Mouse (Mus musculus) heart, adult 2 months (tissue): Measurements from ENCODE around the gene BC048403. TPM values are rescaled to one million over a fixed set of nuclear protein-coding genes. Genes with fewer than 3 reads are reported as not detected.

ENCODE experiments used
- DNase-seq, 2 experiments: peaks; one replicate each; pipeline ENCODE4 v3.0.0; 2021
- H3K27ac ChIP-seq: fragments of 200-600 bp; 2 replicates; pipeline ENCODE4 v1.8.1; 2022
- H3K27me3 ChIP-seq: fragments of 200-500 bp; 2 replicates; pipeline ENCODE4 v1.6.1; 2012; ENCODE audit warnings: mild to moderate bottlenecking, low read length, inconsistent platforms, mixed read lengths; ENCODE audit not compliant: control insufficient read depth, insufficient read depth
- H3K36me3 ChIP-seq: fragments of 200-500 bp; 2 replicates; pipeline ENCODE4 v1.6.1; 2012; ENCODE audit warnings: low read length, inconsistent platforms; ENCODE audit not compliant: control insufficient read depth, insufficient read depth
- H3K4me1 ChIP-seq: fragments of 200-500 bp; 2 replicates; pipeline ENCODE4 v1.6.1; 2011; ENCODE audit warnings: low read length; ENCODE audit not compliant: control insufficient read depth, insufficient read depth
- H3K4me3 ChIP-seq: fragments of 200-600 bp; 2 replicates; pipeline ENCODE4 v1.8.1; 2022
- H3K79me2 ChIP-seq: fragments of 200-500 bp; replicated peaks from 2 replicates; pipeline ENCODE4 v1.6.1; 2012; ENCODE audit warnings: mild to moderate bottlenecking, inconsistent platforms, low read length, moderate library complexity, mixed read lengths; ENCODE audit not compliant: control insufficient read depth, insufficient read depth
- H3K9ac ChIP-seq: fragments of 200-500 bp; 2 replicates; pipeline ENCODE4 v1.6.1; 2012; ENCODE audit warnings: low read depth, mild to moderate bottlenecking, control low read depth, inconsistent platforms, low read length, mixed read lengths
- CTCF ChIP-seq: fragments of 200-600 bp; IDR thresholded peaks from 2 replicates; pipeline ENCODE4 v1.8.1; 2022; ENCODE audit warnings: antibody characterized with exemption, mild to moderate bottlenecking, moderate library complexity
- EP300 ChIP-seq: fragments of 200-500 bp; IDR thresholded peaks from 2 replicates; pipeline ENCODE4 v1.6.1; 2011; ENCODE audit warnings: low read depth, low read length, control low read depth; ENCODE audit not compliant: insufficient read depth
- POLR2A ChIP-seq: fragments of 200-500 bp; IDR thresholded peaks from 2 replicates; pipeline ENCODE4 v1.6.1; 2011; ENCODE audit warnings: mild to moderate bottlenecking, low read depth, low read length, control low read depth; ENCODE audit not compliant: insufficient read depth
- WGBS: fragments of 180-500 bp; shearing (Covaris S2); methylation state at CpG from one replicate; pipeline ENCODE4 v1.1.7; 2018; 5-methylcytosine and 5-hydroxymethylcytosine counted together
- intact Hi-C: fragments of 180-260 bp; cut with DNase I; formaldehyde crosslinking; loops from one replicate; pipeline ENCODE4 v1.15.1; 2025
- long read RNA-seq: library from polyadenylated mRNA; stranded (forward); transcript quantifications from one replicate; pipeline ENCODE4 v2.0.0, GENCODE M21; 2021
- polyA plus RNA-seq: library from polyadenylated mRNA; depleted of rRNA; stranded (reverse); fragments of >200 nt; gene quantifications from 2 replicates; pipeline ENCODE4 v1.2.3, GENCODE M21; 2012; rRNA removed
- total RNA-seq, 2 experiments: library from RNA; stranded (reverse); gene quantifications; 2 replicates each; pipeline ENCODE4 v1.2.3; 2021

BC048403 gene
- total RNA-seq = 1 to 10 TPM; 2.0 to 2.2 TPM
- 1.9 and 2.8 TPM in 2 replicates for polyA plus RNA-seq
- long read RNA-seq, partial matches to known transcripts = 0 of 3 reads
- long read RNA-seq, other reads (novel, unspliced or antisense) = 0 of 3 reads

GRCm38 (mm10) chr10:121739548-121740505, at the start of gene BC048403:
BC048403 (plus strand) TSS chr10:121739937.
- Histone ChIP-seq H3K27ac (peak within 1 kb of the TSS; percentile 72), H3K4me3 (peak within 1 kb of the TSS; percentile 58), H3K9ac (peak within 1 kb of the TSS; percentile 63), H3K36me3 (no peaks in the 10 kb centered on the region), H3K4me1 (peaks cover 2% of the 10 kb centered on the region; the same call in 1 of the 2 replicates), H3K27me3 (no peaks in the 10 kb centered on the region), H3K79me2 (no peaks in the 10 kb centered on the region)
- DNase-seq = peak; percentile 92 to 93
- intact Hi-C loops = no loop called here
- under 1% methylated on average over 68 of the region's 68 CpGs for WGBS
- TF ChIP-seq POLR2A (peak; percentile 67), CTCF (peak; percentile 41), EP300 (peak; percentile 23; the same call in 1 of the 2 replicates)

- Histone ChIP-seq H3K36me3 (no peaks in the 10 kb centered on the region), H3K79me2 (no peaks in the 10 kb centered on the region), H3K4me3 (peak overlapping the region; percentile 26; the same call in 1 of the 2 replicates), H3K4me1 (no peaks in the 10 kb centered on the region), H3K27me3 (no peaks in the 10 kb centered on the region), H3K9ac (peak overlapping the region; percentile 54; the same call in 1 of the 2 replicates), H3K27ac (no peak overlapping the region)
- DNase-seq = peak in 1 of 2 experiments; percentile 29
- intact Hi-C loops = no loop called here
- WGBS = 25% methylated on average over 18 of the region's 18 CpGs
- TF ChIP-seq POLR2A (no peak), CTCF (no peak), EP300 (no peak)
Observed at GRCm38 (mm10) chr10:121692944-121693579, 46.7 kb upstream of the BC048403 start.

- H3K4me1 ChIP-seq = no peaks in the 10 kb centered on the region
- no peak for TF ChIP-seq CTCF
- TF ChIP-seq POLR2A = no peak
- no peak for TF ChIP-seq EP300
- WGBS = 88% methylated on average over 11 of the region's 11 CpGs
- intact Hi-C loops = no loop called here
- no peak overlapping the region for H3K4me3 ChIP-seq
- no peak overlapping the region for H3K27ac ChIP-seq
- H3K79me2 ChIP-seq = no peaks in the 10 kb centered on the region
- H3K36me3 ChIP-seq = no peaks in the 10 kb centered on the region
- no peak for DNase-seq
- H3K27me3 ChIP-seq = no peaks in the 10 kb centered on the region
- H3K9ac ChIP-seq = no peak overlapping the region
Observed at GRCm38 (mm10) chr10:121694567-121694966, 45.2 kb upstream of the BC048403 start.

- Histone ChIP-seq H3K79me2 (no peaks in the 10 kb centered on the region), H3K36me3 (no peaks in the 10 kb centered on the region), H3K4me1 (peaks cover 5% of the 10 kb centered on the region), H3K27me3 (no peaks in the 10 kb centered on the region), H3K9ac (no peak overlapping the region), H3K4me3 (no peak overlapping the region), H3K27ac (no peak overlapping the region)
- intact Hi-C loops = loop anchor here (1.0 to 5.0 kb wide), 2 partner anchors 136 to 351 kb away; no protein-coding TSS in a partner anchor
- WGBS = 51% methylated on average over 11 of the region's 11 CpGs
- peak; percentile 85 for TF ChIP-seq CTCF
- no peak for TF ChIP-seq POLR2A
- DNase-seq = peak; percentile 25 to 39
Observed at GRCm38 (mm10) chr10:121701296-121702248, 38.2 kb upstream of the BC048403 start.

GRCm38 (mm10) chr10:121703619-121704018, 36.1 kb upstream of the BC048403 start:
- H3K4me1 ChIP-seq = peaks cover 5% of the 10 kb centered on the region
- no peaks in the 10 kb centered on the region for H3K79me2 ChIP-seq
- no peaks in the 10 kb centered on the region for H3K36me3 ChIP-seq
- no peak overlapping the region for H3K9ac ChIP-seq
- intact Hi-C loops = loop anchor here (5.0 kb wide), 1 partner anchor 134 kb away; no protein-coding TSS in a partner anchor
- peak; percentile 46 to 74 for DNase-seq
- H3K27me3 ChIP-seq = no peaks in the 10 kb centered on the region
- no peak overlapping the region for H3K4me3 ChIP-seq
- 40% methylated on average over 6 of the region's 6 CpGs for WGBS
- H3K27ac ChIP-seq = no peak overlapping the region
- TF ChIP-seq CTCF (no peak), EP300 (0 out of 2 replicates have a peak, but pooled peaks have one; percentile 43)
